In genomic region chrX:133887308-133887707, GRCm38 (mm10) we compare ENCODE assay signal across 23 mouse cellular contexts. TPM values are rescaled to one million over a fixed set of nuclear protein-coding genes. Genes with fewer than 3 reads are reported as not detected.
DNase-seq lines count a peak whose midpoint lies in the region; ATAC-seq lines count a peak whose summit lies in the region.
"Had no signal": no experiment of that assay in that cellular context is flagged by ENCODE, and none has a peak within 500 bp of the region (broad histone marks: within the 10 kb centered on the region; RNA-seq: fewer than 3 reads in every experiment).

No protein-coding gene starts in this region.

- H3K27ac ChIP-seq in heart, embryonic 11.5 days (ENCODE audit: low read depth, low read length): no peak overlapping the region
- H3K27ac ChIP-seq in forebrain, embryonic 11.5 days (ENCODE audit: low read depth, low read length): no peak overlapping the region
- H3K27ac ChIP-seq: embryonic facial prominence, embryonic 15.5 days; forebrain, embryonic 10.5 days; forebrain, embryonic 15.5 days; heart, embryonic 13.5 days; hindbrain, embryonic 12.5 days; intestine, embryonic 15.5 days had no signal

- no peaks in the 10 kb centered on the region for H3K27me3 ChIP-seq in heart, embryonic 11.5 days (ENCODE audit: control insufficient read depth, insufficient read depth, low read length)
- H3K27me3 ChIP-seq in forebrain, embryonic 11.5 days (ENCODE audit: control insufficient read depth, insufficient read depth, low read length): no peaks in the 10 kb centered on the region
- H3K27me3 ChIP-seq: embryonic facial prominence, embryonic 15.5 days; forebrain, embryonic 15.5 days; heart, embryonic 13.5 days; hindbrain, embryonic 12.5 days; intestine, embryonic 15.5 days had no signal

- H3K9me3 ChIP-seq in heart, embryonic 11.5 days (replicated peaks; ENCODE audit: control insufficient read depth, low read length): no peaks in the 10 kb centered on the region
- H3K9me3 ChIP-seq in forebrain, embryonic 11.5 days (ENCODE audit: control insufficient read depth, low read length): no peaks in the 10 kb centered on the region
- H3K9me3 ChIP-seq: embryonic facial prominence, embryonic 15.5 days; forebrain, embryonic 10.5 days; forebrain, embryonic 15.5 days; heart, embryonic 13.5 days; hindbrain, embryonic 12.5 days; intestine, embryonic 15.5 days had no signal

- no peaks in the 10 kb centered on the region for H3K36me3 ChIP-seq in heart, embryonic 11.5 days (ENCODE audit: control insufficient read depth, insufficient read depth, low read length)
- no peaks in the 10 kb centered on the region for H3K36me3 ChIP-seq in forebrain, embryonic 11.5 days (ENCODE audit: control insufficient read depth, insufficient read depth, low read length)
- H3K36me3 ChIP-seq: forebrain, embryonic 15.5 days; intestine, embryonic 15.5 days had no signal

- no peak for DNase-seq in forebrain, embryonic 11.5 days (ENCODE audit: low spot score)
- DNase-seq in spleen, adult 12 weeks (ENCODE audit: low spot score): no peak
- DNase-seq: adrenal gland, postnatal 10 days; B cell, adult 2 months; cerebellum, adult 2 months; cerebellum, postnatal 10 days; embryo, embryonic 11 days; gastrocnemius, postnatal 10 days; heart, postnatal 36 days; kidney, adult 18-20 months had no signal

- peak; percentile 49 for ATAC-seq in CD4-positive, CD25-positive, alpha-beta regulatory T cell, adult 4 months
- ATAC-seq in granulocyte monocyte progenitor cell, adult 5-6 weeks (replicated peaks; ENCODE audit: poor library complexity, severe bottlenecking): peak; percentile 63
- ATAC-seq in megakaryocyte progenitor cell, adult 5-6 weeks (replicated peaks; ENCODE audit: poor library complexity): peak; percentile 55
- no peak for ATAC-seq in heart, embryonic 11.5 days (replicated peaks; ENCODE audit: insufficient number of reproducible peaks, low FRiP score, low TSS enrichment)
- ATAC-seq in forebrain, embryonic 11.5 days (replicated peaks; ENCODE audit: low FRiP score): no peak
- ATAC-seq: forebrain, embryonic 15.5 days; hindbrain, embryonic 16.5 days; intestine, embryonic 15.5 days had no signal

- H3K4me3 ChIP-seq in heart, embryonic 11.5 days (ENCODE audit: low read depth, low read length): no peak overlapping the region
- no peak overlapping the region for H3K4me3 ChIP-seq in forebrain, embryonic 11.5 days (ENCODE audit: low read depth, low read length)
- H3K4me3 ChIP-seq: embryonic facial prominence, embryonic 15.5 days; erythroblast, embryonic 14.5 days; forebrain, embryonic 10.5 days; forebrain, embryonic 15.5 days; heart, embryonic 13.5 days; hindbrain, embryonic 12.5 days; intestine, embryonic 15.5 days had no signal

- WGBS in heart, embryonic 11.5 days (ENCODE audit: insufficient replicate concordance): 89% methylated on average over 3 of the region's 3 CpGs
- 94% methylated on average over 3 of the region's 3 CpGs for WGBS in forebrain, embryonic 11.5 days

- H3K4me2 ChIP-seq in heart, embryonic 11.5 days: no peak overlapping the region
- H3K4me2 ChIP-seq in forebrain, embryonic 11.5 days (ENCODE audit: low read depth, low read length, severe bottlenecking): no peak overlapping the region
- H3K4me2 ChIP-seq: embryonic facial prominence, embryonic 15.5 days; forebrain, embryonic 15.5 days; heart, embryonic 13.5 days; hindbrain, embryonic 12.5 days; intestine, embryonic 15.5 days had no signal

- no peak overlapping the region for H3K9ac ChIP-seq in heart, embryonic 11.5 days (ENCODE audit: low read depth, low read length)
- H3K9ac ChIP-seq in forebrain, embryonic 11.5 days (ENCODE audit: low read length): no peak overlapping the region
- H3K9ac ChIP-seq: embryonic facial prominence, embryonic 15.5 days; forebrain, embryonic 15.5 days; heart, embryonic 13.5 days; hindbrain, embryonic 12.5 days; intestine, embryonic 15.5 days had no signal

- H3K4me1 ChIP-seq in heart, embryonic 11.5 days (ENCODE audit: control insufficient read depth, insufficient read depth, low read length): no peaks in the 10 kb centered on the region
- H3K4me1 ChIP-seq in forebrain, embryonic 11.5 days (replicated peaks; ENCODE audit: control insufficient read depth, insufficient read depth, low read length): no peaks in the 10 kb centered on the region
- H3K4me1 ChIP-seq: embryonic facial prominence, embryonic 15.5 days; forebrain, embryonic 10.5 days; forebrain, embryonic 15.5 days; heart, embryonic 13.5 days; hindbrain, embryonic 12.5 days; intestine, embryonic 15.5 days had no signal

RNA-seq across cellular contexts. Expression of gene Tspan6, which starts 10.9 kb away (rescaled TPM):
- 1 to 10 TPM; 5.8 to 6.0 TPM for polyA plus RNA-seq in CD4-positive, CD25-positive, alpha-beta regulatory T cell, adult 4 months (2017; shearing (Covaris generic))
- total RNA-seq in granulocyte monocyte progenitor cell, adult 5-6 weeks (2014; fragmentation: Nextera tagmentation): 1.6 TPM in 1 of 2 replicates, not detected in the other
- 2.3 TPM in 1 of 2 replicates, not detected in the other for total RNA-seq in granulocyte monocyte progenitor cell, adult 5-6 weeks (2017)
- 2.0 and 3.8 TPM in 2 replicates for total RNA-seq in megakaryocyte progenitor cell, adult 5-6 weeks (2015)
- 3.0 and 3.9 TPM in 2 replicates for total RNA-seq in megakaryocyte progenitor cell, adult 5-6 weeks (2017)
- 156 and 165 TPM in 2 replicates for polyA plus RNA-seq in heart, embryonic 11.5 days (2014; fragmentation: Nextera tagmentation; extraction: Ambion mirVana)
- 207 and 218 TPM in 2 replicates for polyA plus RNA-seq in forebrain, embryonic 11.5 days (2014; fragmentation: Nextera tagmentation; extraction: Ambion mirVana)
- polyA plus RNA-seq: erythroblast, embryonic 14.5 days had no signal

RNA-seq across cellular contexts. Expression of gene Srpx2, which starts 20.9 kb away (rescaled TPM):
- not detected for polyA plus RNA-seq in CD4-positive, CD25-positive, alpha-beta regulatory T cell, adult 4 months (2017; shearing (Covaris generic))
- total RNA-seq in granulocyte monocyte progenitor cell, adult 5-6 weeks (2014; fragmentation: Nextera tagmentation): not detected in 2 replicates
- total RNA-seq in granulocyte monocyte progenitor cell, adult 5-6 weeks (2017): not detected in 2 replicates
- not detected in 2 replicates for total RNA-seq in megakaryocyte progenitor cell, adult 5-6 weeks (2015)
- not detected in 2 replicates for total RNA-seq in megakaryocyte progenitor cell, adult 5-6 weeks (2017)
- 2.2 and 2.8 TPM in 2 replicates for polyA plus RNA-seq in heart, embryonic 11.5 days (2014; fragmentation: Nextera tagmentation; extraction: Ambion mirVana)
- polyA plus RNA-seq in forebrain, embryonic 11.5 days (2014; fragmentation: Nextera tagmentation; extraction: Ambion mirVana): 0.95 and 1.0 TPM in 2 replicates

RNA-seq across cellular contexts. Expression of gene Tnmd, which starts 36.5 kb away (rescaled TPM):
- not detected for polyA plus RNA-seq in CD4-positive, CD25-positive, alpha-beta regulatory T cell, adult 4 months (2017; shearing (Covaris generic))
- total RNA-seq in granulocyte monocyte progenitor cell, adult 5-6 weeks (2014; fragmentation: Nextera tagmentation): not detected in 2 replicates
- not detected in 2 replicates for total RNA-seq in granulocyte monocyte progenitor cell, adult 5-6 weeks (2017)
- total RNA-seq in megakaryocyte progenitor cell, adult 5-6 weeks (2015): not detected in 2 replicates
- not detected in 2 replicates for total RNA-seq in megakaryocyte progenitor cell, adult 5-6 weeks (2017)
- 0.19 TPM in 1 of 2 replicates, not detected in the other for polyA plus RNA-seq in heart, embryonic 11.5 days (2014; fragmentation: Nextera tagmentation; extraction: Ambion mirVana)
- 1.3 and 2.0 TPM in 2 replicates for polyA plus RNA-seq in forebrain, embryonic 11.5 days (2014; fragmentation: Nextera tagmentation; extraction: Ambion mirVana)
- total RNA-seq: ES-E14; heart, postnatal 36 days had no signal
- polyA plus RNA-seq: erythroblast, embryonic 14.5 days had no signal

Comparison
In these comparisons a context has a peak if more than half of its experiments do, and no peak if none do; other contexts are left out.
1. ATAC-seq: peak in CD4-positive, CD25-positive, alpha-beta regulatory T cell, adult 4 months (single experiment), granulocyte monocyte progenitor cell, adult 5-6 weeks (single experiment) and megakaryocyte progenitor cell, adult 5-6 weeks (single experiment); none in heart, embryonic 11.5 days (single experiment) and forebrain, embryonic 11.5 days (single experiment).
2. RNA of gene Tspan6, which starts 10.9 kb away (polyA plus RNA-seq): 207 to 218 TPM in forebrain, embryonic 11.5 days and 156 to 165 TPM in heart, embryonic 11.5 days; 5.8 to 6.0 TPM in CD4-positive, CD25-positive, alpha-beta regulatory T cell, adult 4 months; every median in the first group is over 10 times any median in the second.